17 mouse cellular contexts compared by ENCODE assay signal in genomic region chr12:100079636-100080286, GRCm38 (mm10). TPM values are rescaled to one million over a fixed set of nuclear protein-coding genes. Genes with fewer than 3 reads are reported as not detected.
DNase-seq lines count a peak whose midpoint lies in the region; ATAC-seq lines count a peak whose summit lies in the region.
"Had no signal": no experiment of that assay in that cellular context is flagged by ENCODE, and none has a peak within 500 bp of the region (broad histone marks: within the 10 kb centered on the region; RNA-seq: fewer than 3 reads in every experiment).

No protein-coding gene starts in this region.

- no peaks in the 10 kb centered on the region for H3K9me3 ChIP-seq in heart, embryonic 16.5 days (replicated peaks; ENCODE audit: control insufficient read depth, low read length)
- H3K9me3 ChIP-seq: embryonic facial prominence, embryonic 13.5 days; heart, embryonic 15.5 days; limb, embryonic 13.5 days had no signal

- H3K27ac ChIP-seq in heart, embryonic 16.5 days (ENCODE audit: low read length): no peak overlapping the region
- H3K27ac ChIP-seq: embryonic facial prominence, embryonic 13.5 days; heart, embryonic 15.5 days; layer of hippocampus, adult 2 months; limb, embryonic 13.5 days had no signal

- DNase-seq in adrenal gland, postnatal 14 days: peak; percentile 51
- DNase-seq in adrenal gland, adult 18-20 months (ENCODE audit: low spot score in 2 of 2): no peak
- peak; percentile 70 for DNase-seq in adipocyte (ENCODE audit: low spot score)
- DNase-seq in lung, postnatal 10 days: peak; percentile 67
- DNase-seq in ovary, postnatal 10 days (ENCODE audit: low spot score): no peak
- no peak for DNase-seq in frontal cortex, postnatal 25 days (ENCODE audit: low spot score in 2 of 2)
- no peak for DNase-seq in cerebellum, adult 11 months
- DNase-seq: cerebellum, adult 18-20 months; kidney, adult 2 months; retina, postnatal 1 day; thymus, postnatal 14 days had no signal

- H3K9ac ChIP-seq in heart, embryonic 16.5 days (ENCODE audit: low read length): no peak overlapping the region
- H3K9ac ChIP-seq: embryonic facial prominence, embryonic 13.5 days; heart, embryonic 15.5 days; limb, embryonic 13.5 days had no signal

- no peaks in the 10 kb centered on the region for H3K27me3 ChIP-seq in heart, embryonic 16.5 days (ENCODE audit: control insufficient read depth, insufficient read depth, low read length)
- H3K27me3 ChIP-seq: CH12.LX; embryonic facial prominence, embryonic 13.5 days; heart, embryonic 15.5 days; limb, embryonic 13.5 days had no signal

- H3K4me1 ChIP-seq in heart, embryonic 16.5 days (ENCODE audit: control insufficient read depth, insufficient read depth, low read length): peaks cover 4% of the 10 kb centered on the region

- no peaks in the 10 kb centered on the region for H3K36me3 ChIP-seq in heart, embryonic 16.5 days (ENCODE audit: control insufficient read depth, insufficient read depth)
- H3K36me3 ChIP-seq: embryonic facial prominence, embryonic 13.5 days; heart, embryonic 15.5 days; limb, embryonic 13.5 days had no signal

- 0 out of 2 replicates have a peak, but pooled peaks have one; percentile 10 for ATAC-seq in heart, embryonic 16.5 days (replicated peaks; ENCODE audit: extremely low read depth, insufficient read depth, low FRiP score)

- no peak overlapping the region for H3K4me3 ChIP-seq in heart, embryonic 16.5 days (ENCODE audit: low read length)
- H3K4me3 ChIP-seq: embryonic facial prominence, embryonic 13.5 days; heart, embryonic 15.5 days; layer of hippocampus, adult 2 months; limb, embryonic 13.5 days had no signal

- no peak overlapping the region for H3K4me2 ChIP-seq in heart, embryonic 16.5 days (ENCODE audit: low read depth, low read length)
- H3K4me2 ChIP-seq: embryonic facial prominence, embryonic 13.5 days; heart, embryonic 15.5 days; limb, embryonic 13.5 days had no signal

- WGBS in heart, embryonic 16.5 days: 50% methylated on average over 8 of the region's 8 CpGs

RNA-seq across cellular contexts. Expression of gene Psmc1, which starts 30.2 kb away (rescaled TPM):
- total RNA-seq in adrenal gland, postnatal 14 days (2021): 198 and 214 TPM in 2 replicates
- 100 to 1,000 TPM; 185 to 265 TPM for total RNA-seq in adrenal gland, adult 18-20 months (2021)
- polyA plus RNA-seq in heart, embryonic 16.5 days (2015; fragmentation: Nextera tagmentation; extraction: Ambion mirVana): 197 and 220 TPM in 2 replicates

Comparison
In these comparisons a context has a peak if more than half of its experiments do, and no peak if none do; other contexts are left out.
1. DNase-seq: peak in adrenal gland, postnatal 14 days (single experiment), adipocyte (single experiment) and lung, postnatal 10 days (single experiment); none in adrenal gland, adult 18-20 months (0 of 2), ovary, postnatal 10 days (single experiment), frontal cortex, postnatal 25 days (0 of 2) and cerebellum, adult 11 months (single experiment).